In genomic region chr7:142476271-142476670, GRCm38 (mm10) we compare ENCODE assay signal across 13 mouse cellular contexts. TPM values are rescaled to one million over a fixed set of nuclear protein-coding genes. Genes with fewer than 3 reads are reported as not detected.
DNase-seq lines count a peak whose midpoint lies in the region; ATAC-seq lines count a peak whose summit lies in the region.
"Had no signal": no experiment of that assay in that cellular context is flagged by ENCODE, and none has a peak within 500 bp of the region (broad histone marks: within the 10 kb centered on the region; RNA-seq: fewer than 3 reads in every experiment).

No protein-coding gene starts in this region.

- no peak for DNase-seq in heart, postnatal 36 days
- no peak for DNase-seq in lung, postnatal 10 days
- DNase-seq in intestine, embryonic 14.5 days (ENCODE audit: low spot score) = no peak
- no peak for DNase-seq in cerebellum, postnatal 4 days (ENCODE audit: low spot score in 2 of 2)
- DNase-seq: layer of hippocampus, adult 9-11 months had no signal

- 80% methylated on average over 5 of the region's 5 CpGs for WGBS in heart, embryonic 12.5 days
- WGBS in lung, embryonic 15.5 days = 80% methylated on average over 5 of the region's 5 CpGs
- WGBS in intestine, embryonic 14.5 days = 79% methylated on average over 5 of the region's 5 CpGs
- 80% methylated on average over 5 of the region's 5 CpGs for WGBS in stomach, embryonic 15.5 days

- peak overlapping the region; percentile 26; the same call in 1 of the 2 replicates for H3K9ac ChIP-seq in heart, embryonic 12.5 days
- H3K9ac ChIP-seq in lung, embryonic 15.5 days = peak overlapping the region; percentile 44
- peak overlapping the region; percentile 87 for H3K9ac ChIP-seq in intestine, embryonic 14.5 days (ENCODE audit: low read length)
- H3K9ac ChIP-seq in stomach, embryonic 15.5 days = 0 out of 2 replicates have a peak overlapping the region, but pooled peaks have one; percentile 17
- H3K9ac ChIP-seq: forebrain, embryonic 13.5 days had no signal

- H3K27ac ChIP-seq in heart, embryonic 12.5 days (ENCODE audit: poor library complexity, severe bottlenecking) = no peak overlapping the region; the same call in 1 of the 2 replicates
- H3K27ac ChIP-seq in lung, embryonic 15.5 days = peak overlapping the region; percentile 89
- peak overlapping the region; percentile 96 for H3K27ac ChIP-seq in intestine, embryonic 14.5 days (ENCODE audit: low read depth)
- peak overlapping the region; percentile 97 for H3K27ac ChIP-seq in stomach, embryonic 15.5 days
- H3K27ac ChIP-seq: forebrain, embryonic 13.5 days had no signal

- H3K4me2 ChIP-seq in heart, embryonic 12.5 days = no peak overlapping the region
- H3K4me2 ChIP-seq in lung, embryonic 15.5 days = peak overlapping the region; percentile 54
- H3K4me2 ChIP-seq in intestine, embryonic 14.5 days (ENCODE audit: low read length) = peak overlapping the region; percentile 46
- H3K4me2 ChIP-seq in stomach, embryonic 15.5 days = peak overlapping the region; percentile 59
- H3K4me2 ChIP-seq: forebrain, embryonic 13.5 days had no signal

- H3K27me3 ChIP-seq in heart, embryonic 12.5 days (replicated peaks) = no peaks in the 10 kb centered on the region
- no peaks in the 10 kb centered on the region for H3K27me3 ChIP-seq in lung, embryonic 15.5 days
- H3K27me3 ChIP-seq in intestine, embryonic 14.5 days (replicated peaks; ENCODE audit: control insufficient read depth, insufficient read depth, low read length) = no peaks in the 10 kb centered on the region
- no peaks in the 10 kb centered on the region for H3K27me3 ChIP-seq in stomach, embryonic 15.5 days (replicated peaks)
- H3K27me3 ChIP-seq: forebrain, embryonic 13.5 days had no signal

- peaks cover 84% of the 10 kb centered on the region for H3K4me1 ChIP-seq in heart, embryonic 12.5 days (replicated peaks)
- H3K4me1 ChIP-seq in lung, embryonic 15.5 days = peaks cover 48% of the 10 kb centered on the region
- H3K4me1 ChIP-seq in intestine, embryonic 14.5 days (replicated peaks; ENCODE audit: control insufficient read depth, insufficient read depth, low read length) = peaks cover 59% of the 10 kb centered on the region
- H3K4me1 ChIP-seq in stomach, embryonic 15.5 days = peaks cover 45% of the 10 kb centered on the region

- no peaks in the 10 kb centered on the region for H3K9me3 ChIP-seq in heart, embryonic 12.5 days (replicated peaks)
- no peaks in the 10 kb centered on the region for H3K9me3 ChIP-seq in lung, embryonic 15.5 days
- H3K9me3 ChIP-seq in intestine, embryonic 14.5 days (ENCODE audit: control insufficient read depth, low read length) = no peaks in the 10 kb centered on the region
- H3K9me3 ChIP-seq in stomach, embryonic 15.5 days = no peaks in the 10 kb centered on the region
- H3K9me3 ChIP-seq: forebrain, embryonic 13.5 days had no signal

- intact Hi-C loops in heart, postnatal 36 days (cut with DNase I) = no loop called here

- H3K4me3 ChIP-seq in heart, embryonic 12.5 days = no peak overlapping the region
- H3K4me3 ChIP-seq in lung, embryonic 15.5 days = peak overlapping the region; percentile 38
- H3K4me3 ChIP-seq in intestine, embryonic 14.5 days (ENCODE audit: low read depth, low read length) = peak overlapping the region; percentile 39
- H3K4me3 ChIP-seq in stomach, embryonic 15.5 days (replicated peaks) = peak overlapping the region; percentile 38
- H3K4me3 ChIP-seq: forebrain, embryonic 13.5 days had no signal

- no peak for ATAC-seq in heart, embryonic 12.5 days (ENCODE audit: insufficient number of reproducible peaks, low FRiP score)
- no peak for ATAC-seq in lung, embryonic 15.5 days (ENCODE audit: borderline replicate concordance, extremely low read depth, low FRiP score, low TSS enrichment)
- no peak for ATAC-seq in intestine, embryonic 14.5 days (replicated peaks; ENCODE audit: low FRiP score, low TSS enrichment, low read depth)
- no peak for ATAC-seq in stomach, embryonic 15.5 days (ENCODE audit: insufficient read depth, low FRiP score, low read depth)
- ATAC-seq in monocyte, adult 5-6 weeks (replicated peaks; ENCODE audit: insufficient number of reproducible peaks, low FRiP score, low TSS enrichment, poor library complexity, severe bottlenecking) = no peak
- ATAC-seq: forebrain, embryonic 13.5 days had no signal

- H3K36me3 ChIP-seq in heart, embryonic 12.5 days = no peaks in the 10 kb centered on the region
- no peaks in the 10 kb centered on the region for H3K36me3 ChIP-seq in lung, embryonic 15.5 days
- H3K36me3 ChIP-seq in intestine, embryonic 14.5 days (ENCODE audit: control insufficient read depth, insufficient read depth, low read length) = peaks cover 17% of the 10 kb centered on the region; the same call in 1 of the 2 replicates
- no peaks in the 10 kb centered on the region for H3K36me3 ChIP-seq in stomach, embryonic 15.5 days

RNA-seq across cellular contexts. Expression of gene Lsp1, which starts 15.7 kb away (rescaled TPM):
- 33.4 and 38.4 TPM in 2 replicates for polyA plus RNA-seq in heart, embryonic 12.5 days (2016; fragmentation: Nextera tagmentation; extraction: Ambion mirVana)
- total RNA-seq in heart, postnatal 36 days (2021) = 10 to 100 TPM; 31.7 to 40.4 TPM
- 125 and 130 TPM in 2 replicates for polyA plus RNA-seq in lung, embryonic 15.5 days (2015; fragmentation: Nextera tagmentation; extraction: Ambion mirVana)
- 145 and 153 TPM in 2 replicates for polyA plus RNA-seq in intestine, embryonic 14.5 days (2014; fragmentation: Nextera tagmentation; extraction: Ambion mirVana)
- polyA plus RNA-seq in stomach, embryonic 15.5 days (2015; fragmentation: Nextera tagmentation; extraction: Ambion mirVana) = 196 and 211 TPM in 2 replicates
- total RNA-seq in monocyte, adult 5-6 weeks (2017) = 1,011 to 1,374 TPM (median 1,247 TPM) in 3 replicates

RNA-seq across cellular contexts. Expression of gene Tnnt3, which starts 22.4 kb away (rescaled TPM):
- polyA plus RNA-seq in heart, embryonic 12.5 days (2016; fragmentation: Nextera tagmentation; extraction: Ambion mirVana) = 6.4 and 9.3 TPM in 2 replicates
- total RNA-seq in heart, postnatal 36 days (2021) = under 1 TPM; 0.61 to 0.68 TPM
- polyA plus RNA-seq in lung, embryonic 15.5 days (2015; fragmentation: Nextera tagmentation; extraction: Ambion mirVana) = 2.5 and 5.1 TPM in 2 replicates
- polyA plus RNA-seq in intestine, embryonic 14.5 days (2014; fragmentation: Nextera tagmentation; extraction: Ambion mirVana) = 1.5 and 2.4 TPM in 2 replicates
- 4.6 and 11.8 TPM in 2 replicates for polyA plus RNA-seq in stomach, embryonic 15.5 days (2015; fragmentation: Nextera tagmentation; extraction: Ambion mirVana)
- 13.6 to 16.7 TPM (median 15.5 TPM) in 3 replicates for total RNA-seq in monocyte, adult 5-6 weeks (2017)

RNA-seq across cellular contexts. Expression of gene Tnni2, which starts 34.7 kb away (rescaled TPM):
- 50.6 and 53.5 TPM in 2 replicates for polyA plus RNA-seq in heart, embryonic 12.5 days (2016; fragmentation: Nextera tagmentation; extraction: Ambion mirVana)
- 1 to 10 TPM; 1.6 to 3.4 TPM for total RNA-seq in heart, postnatal 36 days (2021)
- polyA plus RNA-seq in lung, embryonic 15.5 days (2015; fragmentation: Nextera tagmentation; extraction: Ambion mirVana) = 2.4 and 7.4 TPM in 2 replicates
- 1.7 and 3.2 TPM in 2 replicates for polyA plus RNA-seq in intestine, embryonic 14.5 days (2014; fragmentation: Nextera tagmentation; extraction: Ambion mirVana)
- polyA plus RNA-seq in stomach, embryonic 15.5 days (2015; fragmentation: Nextera tagmentation; extraction: Ambion mirVana) = 10.4 and 13.3 TPM in 2 replicates
- total RNA-seq in monocyte, adult 5-6 weeks (2017) = 7.5 to 20.6 TPM (median 11.3 TPM) in 3 replicates
- total RNA-seq: left cerebral cortex, postnatal 4 days had no signal

RNA-seq across cellular contexts. Expression of gene Syt8, which starts 41.6 kb away (rescaled TPM):
- polyA plus RNA-seq in heart, embryonic 12.5 days (2016; fragmentation: Nextera tagmentation; extraction: Ambion mirVana) = 0.28 and 0.57 TPM in 2 replicates
- not detected for total RNA-seq in heart, postnatal 36 days (2021)
- polyA plus RNA-seq in lung, embryonic 15.5 days (2015; fragmentation: Nextera tagmentation; extraction: Ambion mirVana) = 0.34 and 0.87 TPM in 2 replicates
- 1.6 and 3.8 TPM in 2 replicates for polyA plus RNA-seq in intestine, embryonic 14.5 days (2014; fragmentation: Nextera tagmentation; extraction: Ambion mirVana)
- polyA plus RNA-seq in stomach, embryonic 15.5 days (2015; fragmentation: Nextera tagmentation; extraction: Ambion mirVana) = 13.2 and 19.6 TPM in 2 replicates
- total RNA-seq in monocyte, adult 5-6 weeks (2017) = not detected in 3 replicates
- total RNA-seq: gastrocnemius, postnatal 4 days; left cerebral cortex, postnatal 4 days; megakaryocyte, adult 5-6 weeks had no signal
- polyA plus RNA-seq: forebrain, embryonic 13.5 days had no signal

RNA-seq across cellular contexts. Expression of gene Mrpl23, which starts 56.2 kb away (rescaled TPM):
- 12.0 and 15.2 TPM in 2 replicates for polyA plus RNA-seq in heart, embryonic 12.5 days (2016; fragmentation: Nextera tagmentation; extraction: Ambion mirVana)
- total RNA-seq in heart, postnatal 36 days (2021) = 10 to 100 TPM; 12.8 to 13.1 TPM
- 22.8 and 28.3 TPM in 2 replicates for polyA plus RNA-seq in lung, embryonic 15.5 days (2015; fragmentation: Nextera tagmentation; extraction: Ambion mirVana)
- polyA plus RNA-seq in intestine, embryonic 14.5 days (2014; fragmentation: Nextera tagmentation; extraction: Ambion mirVana) = 36.1 and 45.8 TPM in 2 replicates
- polyA plus RNA-seq in stomach, embryonic 15.5 days (2015; fragmentation: Nextera tagmentation; extraction: Ambion mirVana) = 21.9 and 26.2 TPM in 2 replicates
- total RNA-seq in monocyte, adult 5-6 weeks (2017) = 9.7 to 34.1 TPM (median 22.6 TPM) in 3 replicates

Comparison
In these comparisons a context has a peak if more than half of its experiments do, and no peak if none do; other contexts are left out.
1. H3K9ac ChIP-seq: peak in every context shown above with its lines; median percentile 87 in intestine, embryonic 14.5 days; 44 in lung, embryonic 15.5 days; 26 in heart, embryonic 12.5 days; 17 in stomach, embryonic 15.5 days.